Mouse (Mus musculus) Patski (cell line): ENCODE measurements around the gene Cd70. TPM values are rescaled to one million over a fixed set of nuclear protein-coding genes. Genes with fewer than 3 reads are reported as not detected.

Source experiments
- ATAC-seq: fragments of 100-300 bp; one replicate; pipeline ENCODE4 v1.8.0; 2021
- CTCF ChIA-PET: fragments of 350-600 bp; sonication (Branson Sonifier 250); formaldehyde crosslinking; loops from one replicate; lab custom pipeline; 2022; ENCODE audit warnings: inconsistent platforms; lab: Charles Lee
- POLR2A ChIA-PET: fragments of 350-600 bp; sonication (Branson Sonifier 250); formaldehyde crosslinking; loops from one replicate; lab custom pipeline; 2022; ENCODE audit warnings: antibody characterized with exemption, inconsistent platforms; lab: Charles Lee
- DNase-seq: peaks from one replicate; pipeline ENCODE4 v3.0.0-alpha.2; 2011; ENCODE audit warnings: low read depth, low spot score
- H3K27me3 ChIP-seq: fragments of 371-371 bp; one replicate; pipeline ENCODE4 v1.5.1; 2021
- CTCF ChIP-seq: fragments of 100-300 bp; IDR thresholded peaks from one replicate; pipeline ENCODE4 v1.5.1; 2021
- in situ Hi-C: fragments of 300-500 bp; cut with MboI; formaldehyde crosslinking; loops from 3 replicates; pipeline ENCODE4 v1.11.1; 2018; ENCODE audit warnings: low pct_unique_long_range_greater_than_20kb, mixed read lengths
- polyA plus RNA-seq: library from polyadenylated mRNA; unstranded; gene quantifications from one replicate; pipeline ENCODE4 v1.2.3, GENCODE M21; 2021

Cd70 gene
- polyA plus RNA-seq, 1 experiment from 2014 or later, result not detected

- in situ Hi-C loops, result no loop called here
- POLR2A ChIA-PET, result interaction anchor here (0.6 kb wide), 1 partner anchor 36 kb away, joined by 6 read pairs; no protein-coding TSS in a partner anchor
- DNase-seq (no peak), ATAC-seq (no peak)
- no peak for TF ChIP-seq CTCF
- CTCF ChIA-PET, result interaction anchor here (0.9 kb wide), 1 partner anchor 9 kb away, joined by 3 read pairs; no protein-coding TSS in a partner anchor
- H3K27me3 ChIP-seq, result no peaks in the 10 kb centered on the region
These were observed 39.6 kb downstream of the Cd70 start for GRCm38 (mm10) chr17:57110005-57110404.

DNA sequence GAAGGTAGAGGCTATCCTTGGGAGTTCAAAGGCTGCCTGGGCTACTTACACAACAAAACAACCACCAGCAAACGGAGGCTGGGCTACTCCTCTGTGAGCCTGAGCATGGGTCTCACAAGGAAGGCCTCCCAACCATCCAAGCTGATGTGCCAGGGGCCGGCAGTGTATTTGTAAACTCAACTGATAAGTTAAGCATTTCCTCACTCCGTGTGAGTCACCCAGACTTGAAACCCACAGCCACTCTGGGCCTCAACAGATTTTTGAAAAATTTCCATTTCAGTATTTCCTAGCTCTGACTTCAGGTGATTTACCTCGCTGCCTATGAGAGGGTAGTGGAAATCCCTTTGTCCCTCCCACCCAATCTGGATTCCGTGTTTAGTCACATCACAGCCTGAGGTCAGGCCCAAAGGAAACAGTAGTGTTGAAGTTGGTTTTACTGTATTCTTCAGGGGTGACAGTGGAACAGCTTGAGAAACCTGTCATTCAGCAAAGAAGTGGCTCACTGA, 40.9 kb downstream of the Cd70 start:
- no peaks in the 10 kb centered on the region for H3K27me3 ChIP-seq
- CTCF ChIA-PET, result interaction anchor here (1.3 kb wide), 1 partner anchor 13 kb away, joined by 5 read pairs; no protein-coding TSS in a partner anchor
- DNase-seq (no peak), ATAC-seq (no peak)
- POLR2A ChIA-PET, result no interaction called here
- in situ Hi-C loops, result no loop called here
- TF ChIP-seq CTCF, result no peak

- no peak for DNase-seq
- H3K27me3 ChIP-seq, result no peaks in the 10 kb centered on the region
- TF ChIP-seq CTCF, result no peak
- in situ Hi-C loops, result no loop called here
- POLR2A ChIA-PET, result interaction anchor here (0.6 kb wide), 1 partner anchor 117 kb away, joined by 6 read pairs; no protein-coding TSS in a partner anchor
- ATAC-seq, result no peak
- CTCF ChIA-PET, result interaction anchor here (1.3 kb wide), 1 partner anchor 12 kb away, joined by 5 read pairs; no protein-coding TSS in a partner anchor
These were observed 41.4 kb downstream of the Cd70 start for GRCm38 (mm10) chr17:57108040-57108665.

DNA sequence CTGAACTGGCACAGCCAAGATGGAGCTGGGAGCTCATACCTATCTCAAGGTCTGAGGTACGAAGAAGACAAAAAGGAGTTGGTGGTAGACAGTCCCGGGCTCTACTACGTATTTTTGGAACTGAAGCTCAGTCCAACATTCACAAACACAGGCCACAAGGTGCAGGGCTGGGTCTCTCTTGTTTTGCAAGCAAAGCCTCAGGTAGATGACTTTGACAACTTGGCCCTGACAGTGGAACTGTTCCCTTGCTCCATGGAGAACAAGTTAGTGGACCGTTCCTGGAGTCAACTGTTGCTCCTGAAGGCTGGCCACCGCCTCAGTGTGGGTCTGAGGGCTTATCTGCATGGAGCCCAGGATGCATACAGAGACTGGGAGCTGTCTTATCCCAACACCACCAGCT, 42.5 kb downstream of the Cd70 start:
- ATAC-seq, result no peak
- no peak for DNase-seq
- in situ Hi-C loops, result no loop called here
- no peak for TF ChIP-seq CTCF
- CTCF ChIA-PET, result interaction anchor here (1.3 kb wide), 1 partner anchor 11 kb away, joined by 5 read pairs; no protein-coding TSS in a partner anchor
- POLR2A ChIA-PET, result no interaction called here
- H3K27me3 ChIP-seq, result no peaks in the 10 kb centered on the region

GRCm38 (mm10) chr17:57106035-57106368, 43.6 kb downstream of the Cd70 start:
- no peaks in the 10 kb centered on the region for H3K27me3 ChIP-seq
- in situ Hi-C loops, result no loop called here
- DNase-seq, result no peak
- ATAC-seq, result no peak
- no peak for TF ChIP-seq CTCF
- ChIA-PET POLR2A (no interaction called here), CTCF (no interaction called here)

DNA sequence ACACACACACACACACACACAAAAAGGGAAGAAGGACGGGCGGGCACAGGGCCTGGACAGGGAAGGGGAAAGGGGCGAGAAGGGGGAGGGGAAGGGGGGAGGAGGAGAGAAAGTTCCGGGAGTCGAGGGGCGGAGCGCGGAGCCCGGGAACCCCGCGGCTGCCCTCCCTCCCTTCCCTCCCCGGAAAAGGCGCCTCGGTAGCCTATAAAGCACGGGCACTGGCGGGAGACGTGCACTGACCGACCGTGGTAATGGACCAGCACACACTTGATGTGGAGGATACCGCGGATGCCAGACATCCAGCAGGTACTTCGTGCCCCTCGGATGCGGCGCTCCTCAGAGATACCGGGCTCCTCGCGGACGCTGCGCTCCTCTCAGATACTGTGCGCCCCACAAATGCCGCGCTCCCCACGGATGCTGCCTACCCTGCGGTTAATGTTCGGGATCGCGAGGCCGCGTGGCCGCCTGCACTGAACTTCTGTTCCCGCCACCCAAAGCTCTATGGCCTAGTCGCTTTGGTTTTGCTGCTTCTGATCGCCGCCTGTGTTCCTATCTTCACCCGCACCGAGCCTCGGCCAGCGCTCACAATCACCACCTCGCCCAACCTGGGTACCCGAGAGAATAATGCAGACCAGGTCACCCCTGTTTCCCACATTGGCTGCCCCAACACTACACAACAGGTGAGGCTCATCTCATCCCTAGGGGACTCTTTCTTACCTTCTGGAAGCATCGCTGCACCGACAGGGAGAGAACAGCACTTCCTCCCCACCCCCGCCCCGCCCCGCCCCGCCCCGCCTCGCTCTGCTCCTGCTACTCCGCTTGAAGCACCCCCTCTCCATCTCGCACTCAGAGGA, 44.2 kb downstream of the Cd70 start, which contains the start of gene Tnfsf9:
Gene Tnfsf9, plus strand, starts transcription at position 145 of the 854 bp plus-strand sequence.
- TF ChIP-seq CTCF, result no peak
- ATAC-seq, result peak; percentile 3
- in situ Hi-C loops, result no loop called here
- POLR2A ChIA-PET, result no interaction called here
- no peak for DNase-seq
- CTCF ChIA-PET, result no interaction called here
- H3K27me3 ChIP-seq, result no peaks in the 10 kb centered on the region

- no peaks in the 10 kb centered on the region for H3K27me3 ChIP-seq
- TF ChIP-seq CTCF, result no peak
- ChIA-PET CTCF (no interaction called here), POLR2A (no interaction called here)
- in situ Hi-C loops, result no loop called here
- no peak for ATAC-seq
- no peak for DNase-seq
These were observed 45.1 kb downstream of the Cd70 start for GRCm38 (mm10) chr17:57104496-57104895.

DNA sequence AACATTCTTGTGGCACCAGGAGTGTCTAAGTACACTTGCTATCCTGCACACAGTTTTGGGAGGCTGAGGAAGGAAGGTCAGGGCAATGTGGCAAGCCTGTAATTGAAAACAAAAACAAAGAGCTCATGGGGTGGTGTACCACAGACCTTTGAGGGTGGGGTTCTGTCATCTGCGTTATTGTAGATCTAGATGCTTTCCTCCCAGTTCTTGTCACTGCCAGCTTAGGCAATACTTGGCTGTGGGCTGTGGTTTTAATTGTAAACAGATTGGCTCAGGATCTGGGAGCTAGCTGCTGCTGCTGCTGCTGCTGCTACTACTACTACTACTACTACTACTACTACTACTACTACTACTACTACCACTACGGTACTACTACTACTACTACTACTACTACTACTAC, 47.3 kb downstream of the Cd70 start:
- POLR2A ChIA-PET, result no interaction called here
- ATAC-seq (no peak), DNase-seq (no peak)
- in situ Hi-C loops, result no loop called here
- CTCF ChIA-PET, result interaction anchor here (3.4 kb wide), 1 partner anchor 233 kb away, joined by 11 read pairs; no protein-coding TSS in a partner anchor
- no peak for TF ChIP-seq CTCF
- no peaks in the 10 kb centered on the region for H3K27me3 ChIP-seq

- CTCF ChIA-PET, result interaction anchor here (3.4 kb wide), 1 partner anchor 235 kb away, joined by 11 read pairs; no protein-coding TSS in a partner anchor
- no peak for DNase-seq
- POLR2A ChIA-PET, result no interaction called here
- TF ChIP-seq CTCF, result no peak
- in situ Hi-C loops, result loop anchor here (5.0 to 10.0 kb wide), 3 partner anchors 68 to 235 kb away; partner anchors contain the start of gene Alkbh7
- H3K27me3 ChIP-seq, result no peaks in the 10 kb centered on the region
- ATAC-seq, result no peak
These were observed 49.8 kb downstream of the Cd70 start for GRCm38 (mm10) chr17:57099629-57100325.

DNA sequence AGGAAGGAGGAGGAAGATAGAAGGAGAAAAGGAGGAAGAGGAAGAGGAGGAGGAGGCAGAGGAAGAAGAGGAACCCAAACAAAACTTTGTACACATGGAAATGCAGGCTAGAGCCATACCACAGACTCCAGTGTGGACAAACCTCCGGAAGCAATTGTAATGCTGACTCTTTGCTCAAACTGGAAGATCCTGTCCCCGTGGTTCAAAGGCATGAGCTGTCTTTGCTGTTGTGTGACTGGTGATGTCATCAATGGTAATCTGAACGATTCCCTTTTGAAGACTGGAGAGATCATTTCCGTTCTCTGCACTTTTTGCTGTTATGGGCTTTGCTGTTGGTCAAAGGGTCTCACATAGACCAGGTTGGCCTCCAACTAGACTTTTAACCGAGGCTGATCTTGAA, 51.3 kb downstream of the Cd70 start:
- in situ Hi-C loops, result loop anchor here (5.0 to 10.0 kb wide), 3 partner anchors 69 to 236 kb away; partner anchors contain the start of gene Alkbh7

More for the DNA sequence above, 51.3 kb downstream of the Cd70 start:
- ChIA-PET POLR2A (no interaction called here), CTCF (no interaction called here)
- no peak for TF ChIP-seq CTCF
- no peaks in the 10 kb centered on the region for H3K27me3 ChIP-seq
- DNase-seq (no peak), ATAC-seq (no peak)
